Mouse (Mus musculus): ENCODE results near the gene Trio. TPM values are rescaled to one million over a fixed set of nuclear protein-coding genes. Genes with fewer than 3 reads are reported as not detected.
A peak's percentile ranks its signal among the peaks of the same experiment; 100 is the strongest.

Gene Trio
- polyA plus RNA-seq, 1 experiment: 49.9 TPM

DNA sequence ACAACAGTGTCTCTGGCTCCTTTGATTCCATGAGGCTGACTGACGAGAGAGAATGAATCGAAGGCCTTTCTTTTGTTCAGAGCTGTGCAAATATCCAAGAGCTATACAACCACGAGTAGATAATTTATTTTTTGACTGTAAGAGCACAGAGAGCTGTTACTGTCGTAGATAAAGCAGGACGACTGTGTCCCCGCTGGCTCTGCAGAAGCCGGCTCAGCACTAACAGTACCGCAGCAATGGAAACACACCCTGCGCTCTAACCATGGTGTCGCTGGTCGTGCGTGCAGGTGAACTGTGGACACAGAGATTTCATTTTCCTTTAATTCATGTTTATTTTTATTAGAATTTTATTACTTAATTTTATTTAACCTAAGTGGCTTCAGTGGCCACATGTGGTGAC lies 131.5 kb downstream of the Trio start:
- no peak overlapping the region for H3K27ac ChIP-seq (ENCODE audit: insufficient read depth, low read depth, low read length)

DNA sequence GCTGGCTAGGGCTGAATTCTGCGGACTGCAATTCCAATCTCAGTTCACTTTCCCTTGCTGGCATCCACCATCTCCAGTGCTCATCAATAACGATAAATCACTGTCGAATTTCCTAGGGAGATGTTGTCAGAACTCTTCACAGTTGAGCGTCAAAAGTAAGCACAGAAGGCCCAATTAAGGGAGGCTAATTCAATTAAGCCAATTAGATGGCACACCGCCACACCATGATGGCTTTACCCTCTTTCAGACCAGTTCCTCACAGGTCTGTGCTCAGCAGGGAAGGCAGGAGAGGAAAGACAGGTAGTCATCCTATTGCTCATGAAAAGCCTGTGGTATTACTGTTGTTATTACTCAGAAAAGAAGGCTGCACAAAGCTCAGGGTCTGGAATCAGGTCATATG lies 133.6 kb downstream of the Trio start:
- no peak for TF ChIP-seq POLR2A (IDR thresholded peaks at IDR 0.05; ENCODE audit: borderline replicate concordance, low read depth, low read length)
- no peak for TF ChIP-seq CTCF (IDR thresholded peaks at IDR 0.05; ENCODE audit: low read depth, low read length)
- peaks cover 3% of the 10 kb centered on the region for H3K4me1 ChIP-seq (ENCODE audit: control insufficient read depth, insufficient read depth, low read length)
- H3K4me3 ChIP-seq (ENCODE audit: insufficient read depth, low read length): no peak overlapping the region
- H3K27ac ChIP-seq (ENCODE audit: insufficient read depth, low read depth, low read length): no peak overlapping the region

More for the DNA sequence above, 131.5 kb downstream of the Trio start:
- H3K4me3 ChIP-seq (ENCODE audit: insufficient read depth, low read length): no peak overlapping the region
- TF ChIP-seq POLR2A (IDR thresholded peaks at IDR 0.05; ENCODE audit: borderline replicate concordance, low read depth, low read length) (no peak), CTCF (IDR thresholded peaks at IDR 0.05; ENCODE audit: low read depth, low read length) (no peak)
- no peaks in the 10 kb centered on the region for H3K4me1 ChIP-seq (ENCODE audit: control insufficient read depth, insufficient read depth, low read length)

DNA sequence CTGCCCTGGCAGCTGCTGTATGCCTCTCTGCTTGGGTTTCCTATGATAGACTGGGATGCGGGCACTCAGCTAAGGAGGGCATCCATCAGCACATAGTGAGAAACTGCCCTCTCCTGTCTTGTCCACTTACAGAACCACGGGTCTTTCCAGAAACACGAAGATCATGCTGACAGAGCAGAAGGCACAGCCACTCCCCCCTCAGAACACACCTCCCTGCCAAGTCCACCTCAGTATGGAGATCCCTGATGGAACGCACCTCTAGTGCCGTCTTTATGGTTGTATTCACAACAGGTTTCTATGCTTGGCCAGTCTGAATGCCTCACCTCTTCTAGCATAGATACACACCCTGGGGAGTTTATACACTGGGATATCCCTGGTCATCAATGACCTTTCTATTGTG lies 135.0 kb downstream of the Trio start:
- TF ChIP-seq CTCF (IDR thresholded peaks at IDR 0.05; ENCODE audit: low read depth, low read length) (no peak), POLR2A (IDR thresholded peaks at IDR 0.05; ENCODE audit: borderline replicate concordance, low read depth, low read length) (no peak)
- H3K4me3 ChIP-seq (ENCODE audit: insufficient read depth, low read length): no peak overlapping the region
- H3K4me1 ChIP-seq (ENCODE audit: control insufficient read depth, insufficient read depth, low read length): peaks cover 7% of the 10 kb centered on the region
- no peak overlapping the region for H3K27ac ChIP-seq (ENCODE audit: insufficient read depth, low read depth, low read length)

GRCm38 (mm10) chr15:27888153-27888552 lies 137.5 kb downstream of the Trio start:
- Histone ChIP-seq H3K4me3 (ENCODE audit: insufficient read depth, low read length) (no peak overlapping the region), H3K4me1 (ENCODE audit: control insufficient read depth, insufficient read depth, low read length) (peaks cover 11% of the 10 kb centered on the region), H3K27ac (ENCODE audit: insufficient read depth, low read depth, low read length) (no peak overlapping the region)
- no peak for TF ChIP-seq CTCF (IDR thresholded peaks at IDR 0.05; ENCODE audit: low read depth, low read length)
- TF ChIP-seq POLR2A (IDR thresholded peaks at IDR 0.05; ENCODE audit: borderline replicate concordance, low read depth, low read length): no peak

- Histone ChIP-seq H3K4me3 (ENCODE audit: insufficient read depth, low read length) (no peak overlapping the region), H3K27ac (ENCODE audit: insufficient read depth, low read depth, low read length) (no peak overlapping the region), H3K4me1 (ENCODE audit: control insufficient read depth, insufficient read depth, low read length) (peaks cover 18% of the 10 kb centered on the region)
- TF ChIP-seq POLR2A (IDR thresholded peaks at IDR 0.05; ENCODE audit: borderline replicate concordance, low read depth, low read length) (no peak), CTCF (IDR thresholded peaks at IDR 0.05; ENCODE audit: low read depth, low read length) (no peak)
Measured at GRCm38 (mm10) chr15:27886992-27887391, 138.7 kb downstream of the Trio start.

GRCm38 (mm10) chr15:27884347-27885250 lies 141.0 kb downstream of the Trio start:
- Histone ChIP-seq H3K27ac (ENCODE audit: insufficient read depth, low read depth, low read length) (no peak overlapping the region), H3K4me1 (ENCODE audit: control insufficient read depth, insufficient read depth, low read length) (peaks cover 18% of the 10 kb centered on the region), H3K4me3 (ENCODE audit: insufficient read depth, low read length) (no peak overlapping the region)
- TF ChIP-seq CTCF (IDR thresholded peaks at IDR 0.05; ENCODE audit: low read depth, low read length): peak; percentile 64
- TF ChIP-seq POLR2A (IDR thresholded peaks at IDR 0.05; ENCODE audit: borderline replicate concordance, low read depth, low read length): no peak

DNA sequence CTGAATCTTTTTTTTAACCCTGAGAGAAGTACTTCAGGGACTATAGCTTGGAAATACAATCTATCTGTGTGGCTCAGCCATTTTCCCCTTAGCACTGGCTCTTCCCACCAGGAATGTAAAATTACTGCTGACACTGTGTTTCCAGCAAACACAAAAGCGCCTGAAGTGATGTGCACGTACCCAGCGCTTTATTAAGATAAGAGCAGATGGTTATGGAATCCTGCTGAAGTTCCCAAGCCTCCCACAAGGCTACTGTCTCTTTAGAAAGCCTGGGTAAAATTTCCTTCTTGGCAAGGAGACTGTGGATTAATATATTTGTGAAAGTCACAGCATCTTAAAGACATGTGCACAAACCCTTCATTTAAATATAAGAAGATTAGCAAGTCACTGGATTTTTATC lies 141.8 kb downstream of the Trio start:
- TF ChIP-seq POLR2A (IDR thresholded peaks at IDR 0.05; ENCODE audit: borderline replicate concordance, low read depth, low read length) (no peak), CTCF (IDR thresholded peaks at IDR 0.05; ENCODE audit: low read depth, low read length) (no peak)
- no peak overlapping the region for H3K4me3 ChIP-seq (ENCODE audit: insufficient read depth, low read length)
- H3K27ac ChIP-seq (ENCODE audit: insufficient read depth, low read depth, low read length): no peak overlapping the region
- peaks cover 18% of the 10 kb centered on the region for H3K4me1 ChIP-seq (ENCODE audit: control insufficient read depth, insufficient read depth, low read length)

GRCm38 (mm10) chr15:27882898-27883297 lies 142.8 kb downstream of the Trio start:
- H3K4me3 ChIP-seq (ENCODE audit: insufficient read depth, low read length): peak overlapping the region; percentile 39
- 0 out of 2 replicates have a peak overlapping the region, but pooled peaks have one; percentile 2 for H3K27ac ChIP-seq (ENCODE audit: insufficient read depth, low read depth, low read length)
- H3K4me1 ChIP-seq (ENCODE audit: control insufficient read depth, insufficient read depth, low read length): peaks cover 18% of the 10 kb centered on the region
- TF ChIP-seq POLR2A (IDR thresholded peaks at IDR 0.05; ENCODE audit: borderline replicate concordance, low read depth, low read length) (no peak), CTCF (IDR thresholded peaks at IDR 0.05; ENCODE audit: low read depth, low read length) (no peak)

- Histone ChIP-seq H3K27ac (ENCODE audit: insufficient read depth, low read depth, low read length) (no peak overlapping the region), H3K4me1 (ENCODE audit: control insufficient read depth, insufficient read depth, low read length) (peaks cover 42% of the 10 kb centered on the region)
- TF ChIP-seq CTCF (IDR thresholded peaks at IDR 0.05; ENCODE audit: low read depth, low read length): no peak
- no peak for TF ChIP-seq POLR2A (IDR thresholded peaks at IDR 0.05; ENCODE audit: borderline replicate concordance, low read depth, low read length)
Measured at GRCm38 (mm10) chr15:27877831-27878230, 147.8 kb downstream of the Trio start.

GRCm38 (mm10) chr15:27876327-27876726 lies 149.3 kb downstream of the Trio start:
- TF ChIP-seq CTCF (IDR thresholded peaks at IDR 0.05; ENCODE audit: low read depth, low read length) (no peak), POLR2A (IDR thresholded peaks at IDR 0.05; ENCODE audit: borderline replicate concordance, low read depth, low read length) (no peak)
- Histone ChIP-seq H3K4me3 (ENCODE audit: insufficient read depth, low read length) (peak overlapping the region; percentile 51), H3K27ac (ENCODE audit: insufficient read depth, low read depth, low read length) (peak overlapping the region; percentile 71), H3K4me1 (ENCODE audit: control insufficient read depth, insufficient read depth, low read length) (peaks cover 37% of the 10 kb centered on the region)

More at GRCm38 (mm10) chr15:27877831-27878230, 147.8 kb downstream of the Trio start:
- H3K4me3 ChIP-seq (ENCODE audit: insufficient read depth, low read length): no peak overlapping the region
